Mouse (Mus musculus) liver, embryonic 16.5 days (tissue): ENCODE results near the gene Dennd1a. TPM values are rescaled to one million over a fixed set of nuclear protein-coding genes. Genes with fewer than 3 reads are reported as not detected.

ENCODE experiments used
- ATAC-seq: fragments of 200-750 bp; cut with Nextera tagmentation; 2 replicates; pipeline ENCODE4 v1.8.0; 2017; ENCODE audit warnings: low read depth, mild to moderate bottlenecking, moderate number of reproducible peaks, moderate library complexity
- H3K27ac ChIP-seq: fragments of 300-500 bp; sonication (generic); 2 replicates; pipeline ENCODE4 v1.5.1; 2014; ENCODE audit warnings: mild to moderate bottlenecking, low read length
- H3K27me3 ChIP-seq: fragments of 300-500 bp; sonication (generic); 2 replicates; pipeline ENCODE4 v1.6.1; 2014; ENCODE audit warnings: low read depth, low read length, mixed read lengths; ENCODE audit not compliant: control insufficient read depth, insufficient read depth
- H3K36me3 ChIP-seq: fragments of 300-500 bp; sonication (generic); 2 replicates; pipeline ENCODE4 v1.6.1; 2014; ENCODE audit warnings: mild to moderate bottlenecking; ENCODE audit not compliant: control insufficient read depth, insufficient read depth
- H3K4me1 ChIP-seq: fragments of 300-500 bp; sonication (generic); 2 replicates; pipeline ENCODE4 v1.6.1; 2014; ENCODE audit warnings: low read depth, low read length, mixed read lengths; ENCODE audit not compliant: control insufficient read depth
- H3K4me2 ChIP-seq: fragments of 300-500 bp; sonication (generic); 2 replicates; pipeline ENCODE4 v1.6.1; 2014; ENCODE audit warnings: low read depth, low read length, mixed read lengths
- H3K4me3 ChIP-seq: fragments of 300-500 bp; sonication (generic); 2 replicates; pipeline ENCODE4 v1.5.1; 2014; ENCODE audit warnings: low read depth, mild to moderate bottlenecking, low read length
- H3K9ac ChIP-seq: fragments of 300-500 bp; sonication (generic); 2 replicates; pipeline ENCODE4 v1.6.1; 2014; ENCODE audit warnings: low read depth, low read length
- H3K9me3 ChIP-seq: fragments of 300-500 bp; sonication (generic); replicated peaks from 2 replicates; pipeline ENCODE4 v1.6.1; 2016; ENCODE audit warnings: low read length; ENCODE audit not compliant: control insufficient read depth
- WGBS: fragments of 180-500 bp; shearing (Covaris S2); extraction: QIAGEN DNeasy Blood & Tissue Kit; methylation state at CpG from one replicate; pipeline ENCODE4 v1.1.7; 2014; ENCODE audit not compliant: insufficient replicate concordance; 5-methylcytosine and 5-hydroxymethylcytosine counted together
- polyA plus RNA-seq: library from polyadenylated mRNA; unstranded; fragments of >200 nt; fragmentation: Nextera tagmentation; extraction: Ambion mirVana; gene quantifications from 2 replicates; pipeline ENCODE4 v1.2.1, GENCODE M21; 2015

The Dennd1a gene
- polyA plus RNA-seq, 1 experiment from 2014 or later: 7.9 TPM

- Histone ChIP-seq H3K27ac (no peak overlapping the region), H3K36me3 (no peaks in the 10 kb centered on the region), H3K9ac (no peak overlapping the region), H3K9me3 (no peaks in the 10 kb centered on the region), H3K4me3 (no peak overlapping the region), H3K4me1 (peaks cover 42% of the 10 kb centered on the region), H3K27me3 (no peaks in the 10 kb centered on the region), H3K4me2 (no peak overlapping the region)
- ATAC-seq: no peak
- WGBS: 69% methylated on average over 6 of the region's 6 CpGs
Measured at GRCm38 (mm10) chr2:38129961-38130802, 157.0 kb downstream of the Dennd1a start.

GRCm38 (mm10) chr2:38126383-38126732 lies 160.8 kb downstream of the Dennd1a start:
- no peaks in the 10 kb centered on the region for H3K27me3 ChIP-seq
- H3K4me2 ChIP-seq: peak overlapping the region; percentile 50
- no peaks in the 10 kb centered on the region for H3K9me3 ChIP-seq
- no peak overlapping the region for H3K9ac ChIP-seq
- H3K27ac ChIP-seq: peak overlapping the region; percentile 71
- peak; percentile 85 for ATAC-seq
- no peaks in the 10 kb centered on the region for H3K36me3 ChIP-seq
- 0 out of 2 replicates have a peak overlapping the region, but pooled peaks have one; percentile 1 for H3K4me3 ChIP-seq
- H3K4me1 ChIP-seq: peaks cover 31% of the 10 kb centered on the region
- 19% methylated on average over 3 of the region's 3 CpGs for WGBS

DNA sequence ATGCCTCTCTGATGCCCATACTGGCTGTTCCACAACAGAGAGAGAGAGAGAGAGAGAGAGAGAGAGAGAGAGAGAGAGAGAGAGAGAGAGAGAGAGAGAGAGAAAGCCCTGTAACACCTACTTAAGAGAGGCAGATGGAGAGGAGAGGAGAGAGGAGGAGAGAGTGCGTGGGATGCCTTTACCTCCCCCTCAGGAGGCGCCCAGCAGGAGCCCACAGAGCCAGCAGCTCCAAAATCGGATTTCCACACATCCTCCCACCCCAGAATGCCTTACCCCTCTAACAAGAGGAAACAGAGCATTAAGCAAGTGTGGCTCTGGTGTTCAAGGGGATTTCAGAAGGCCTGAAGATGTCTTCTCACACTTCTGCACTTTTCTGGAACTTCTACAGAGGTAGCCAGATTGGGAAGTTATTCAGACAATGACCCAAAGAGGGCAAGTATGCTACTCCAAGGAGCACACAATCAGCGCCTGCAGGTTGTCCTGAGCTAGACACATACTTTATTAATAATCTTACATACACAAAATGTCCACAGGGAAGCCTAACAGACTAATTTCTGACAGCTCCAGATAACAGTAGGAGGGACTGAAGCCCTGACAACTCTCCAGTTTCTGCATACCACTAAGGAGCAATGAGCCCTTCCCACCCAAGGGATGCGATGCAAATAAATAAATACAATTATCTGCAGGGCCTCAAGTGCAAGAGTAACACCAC lies 161.4 kb downstream of the Dennd1a start:
- no peaks in the 10 kb centered on the region for H3K9me3 ChIP-seq
- no peak overlapping the region for H3K4me3 ChIP-seq
- no peaks in the 10 kb centered on the region for H3K36me3 ChIP-seq
- peak; percentile 85 for ATAC-seq
- no peak overlapping the region for H3K9ac ChIP-seq
- H3K27ac ChIP-seq: peak overlapping the region; percentile 71
- 37% methylated on average over 5 of the region's 5 CpGs for WGBS
- peak overlapping the region; percentile 50 for H3K4me2 ChIP-seq
- peaks cover 27% of the 10 kb centered on the region for H3K4me1 ChIP-seq
- H3K27me3 ChIP-seq: no peaks in the 10 kb centered on the region

- 60% methylated on average over 1 of the region's 1 CpGs for WGBS
- Histone ChIP-seq H3K9ac (no peak overlapping the region), H3K9me3 (no peaks in the 10 kb centered on the region), H3K27me3 (no peaks in the 10 kb centered on the region), H3K4me1 (peaks cover 24% of the 10 kb centered on the region), H3K4me2 (no peak overlapping the region), H3K4me3 (no peak overlapping the region), H3K36me3 (no peaks in the 10 kb centered on the region), H3K27ac (no peak overlapping the region)
- ATAC-seq: no peak
Measured at GRCm38 (mm10) chr2:38124727-38125126, 162.5 kb downstream of the Dennd1a start.

DNA sequence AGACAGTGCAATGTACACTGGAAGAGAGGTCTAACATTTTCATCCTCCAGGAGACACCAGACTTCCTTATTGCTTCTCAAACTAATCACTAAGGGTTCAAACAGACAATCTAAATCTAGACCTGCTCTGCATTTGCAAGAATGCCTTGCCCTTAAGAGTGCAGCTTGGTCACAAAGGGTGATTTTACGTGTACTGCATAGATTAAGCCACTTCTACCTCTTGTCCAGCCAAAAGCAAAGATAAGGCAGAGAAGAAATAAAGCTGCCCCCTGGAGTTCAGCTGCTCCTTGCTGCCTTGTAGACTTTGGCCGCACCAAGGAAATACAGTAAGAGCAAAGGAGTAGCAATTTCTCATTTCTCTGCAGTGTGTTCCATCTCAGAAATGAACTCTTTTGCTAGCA lies 172.2 kb downstream of the Dennd1a start:
- Histone ChIP-seq H3K4me2 (no peak overlapping the region), H3K4me3 (no peak overlapping the region), H3K36me3 (no peaks in the 10 kb centered on the region), H3K9ac (no peak overlapping the region), H3K9me3 (no peaks in the 10 kb centered on the region), H3K27ac (no peak overlapping the region), H3K4me1 (no peaks in the 10 kb centered on the region; the same call in none of the 2 replicates), H3K27me3 (no peaks in the 10 kb centered on the region)
- WGBS: 56% methylated on average over 2 of the region's 2 CpGs
- ATAC-seq: no peak

GRCm38 (mm10) chr2:38111655-38112351 lies 175.4 kb downstream of the Dennd1a start:
- no peak overlapping the region for H3K4me2 ChIP-seq
- H3K9me3 ChIP-seq: no peaks in the 10 kb centered on the region
- H3K27ac ChIP-seq: no peak overlapping the region
- no peaks in the 10 kb centered on the region; the same call in none of the 2 replicates for H3K4me1 ChIP-seq
- no peak overlapping the region for H3K4me3 ChIP-seq
- H3K9ac ChIP-seq: no peak overlapping the region
- WGBS: 74% methylated on average over 5 of the region's 5 CpGs
- H3K27me3 ChIP-seq: no peaks in the 10 kb centered on the region
- H3K36me3 ChIP-seq: no peaks in the 10 kb centered on the region
- peak; percentile 30; the same call in 1 of the 2 replicates for ATAC-seq

DNA sequence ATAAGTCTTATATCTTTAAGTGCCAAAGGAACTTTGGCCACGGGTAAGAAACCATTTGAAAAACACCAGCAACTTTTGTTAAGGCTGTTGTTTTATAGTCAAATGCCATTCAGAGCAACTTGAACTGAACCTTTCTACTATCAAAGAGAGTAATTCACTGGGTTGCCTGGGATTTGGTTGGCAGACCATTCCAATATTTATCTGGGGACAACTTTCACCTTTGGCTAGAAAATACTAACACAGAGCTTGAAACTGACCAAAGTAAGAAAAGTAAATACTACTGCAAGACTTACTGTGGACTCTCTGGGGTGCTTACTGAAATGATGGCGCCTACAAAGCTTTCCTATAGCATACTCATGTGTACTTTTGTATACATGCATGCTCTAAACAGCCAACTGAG lies 178.6 kb downstream of the Dennd1a start:
- no peak for ATAC-seq
- Histone ChIP-seq H3K36me3 (no peaks in the 10 kb centered on the region), H3K27me3 (no peaks in the 10 kb centered on the region), H3K9me3 (no peaks in the 10 kb centered on the region), H3K27ac (no peak overlapping the region), H3K4me1 (no peaks in the 10 kb centered on the region; the same call in none of the 2 replicates), H3K4me2 (no peak overlapping the region), H3K9ac (no peak overlapping the region), H3K4me3 (no peak overlapping the region)
- WGBS: 64% methylated on average over 2 of the region's 2 CpGs

DNA sequence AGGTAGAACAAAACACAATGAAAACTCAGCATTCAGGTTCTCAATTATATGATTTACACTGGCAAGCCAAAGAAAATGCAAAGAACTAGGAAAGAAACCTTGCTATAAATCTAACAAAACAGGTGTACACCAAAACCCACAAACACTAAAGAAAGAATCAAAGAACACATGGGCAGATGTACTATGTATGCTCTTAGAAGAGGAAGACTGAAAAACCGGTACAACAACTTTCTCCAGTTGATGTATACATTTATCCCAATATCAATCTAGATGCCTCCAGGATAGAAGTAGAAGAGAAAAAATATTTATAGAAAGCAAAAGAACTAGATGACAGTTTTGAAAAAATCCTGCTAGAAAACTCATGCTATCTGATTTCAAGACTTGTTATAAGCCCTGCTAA lies 184.5 kb downstream of the Dennd1a start:
- H3K4me1 ChIP-seq: peaks cover 8% of the 10 kb centered on the region
- H3K9me3 ChIP-seq: no peaks in the 10 kb centered on the region
- WGBS: 81% methylated on average over 1 of the region's 1 CpGs
- no peak overlapping the region for H3K9ac ChIP-seq
- H3K4me2 ChIP-seq: no peak overlapping the region
- no peak for ATAC-seq
- H3K4me3 ChIP-seq: no peak overlapping the region
- no peaks in the 10 kb centered on the region for H3K36me3 ChIP-seq
- H3K27me3 ChIP-seq: no peaks in the 10 kb centered on the region
- H3K27ac ChIP-seq: no peak overlapping the region
